Mouse (Mus musculus): ENCODE results near the gene Psmd5.

- TF ChIP-seq CTCF (IDR thresholded peaks at IDR 0.05; ENCODE audit: borderline replicate concordance, insufficient read depth, low read length) (no peak), POLR2A (IDR thresholded peaks at IDR 0.05; ENCODE audit: low read depth, low read length) (no peak)
These were observed 29.1 kb upstream of the Psmd5 start for GRCm38 (mm10) chr2:34903652-34904405.
